Mouse (Mus musculus) cortical plate, adult 2 months (tissue): ENCODE data around the gene Fam166b.

ENCODE experiments used
- CTCF ChIP-seq: fragments of 200-500 bp; IDR thresholded peaks from 2 replicates; pipeline ENCODE4 v1.5.1; 2011; ENCODE audit warnings: mild to moderate bottlenecking, control low read depth, low read length; ENCODE audit not compliant: insufficient read depth; ENCODE audit errors: extremely low read depth
- POLR2A ChIP-seq: fragments of 200-500 bp; IDR thresholded peaks from 2 replicates; pipeline ENCODE4 v1.6.1; 2011; ENCODE audit warnings: mild to moderate bottlenecking, low read length, control low read depth; ENCODE audit not compliant: insufficient read depth; ENCODE audit errors: extremely low read depth

GRCm38 (mm10) chr4:43470301-43470700, 41.4 kb upstream of the Fam166b start:
- no peak for TF ChIP-seq POLR2A
- TF ChIP-seq CTCF: no peak
